Comparison of ENCODE assay signal across 18 mouse cellular contexts in genomic region chr11:59596091-59596490, GRCm38 (mm10). TPM values are rescaled to one million over a fixed set of nuclear protein-coding genes. Genes with fewer than 3 reads are reported as not detected.
DNase-seq lines count a peak whose midpoint lies in the region; ATAC-seq and TF ChIP-seq lines count a peak whose summit lies in the region.
"Had no signal": no experiment of that assay in that cellular context is flagged by ENCODE, and none has a peak within 500 bp of the region (broad histone marks: within the 10 kb centered on the region; RNA-seq: fewer than 3 reads in every experiment).

No protein-coding gene starts in this region.

- H3K4me1 ChIP-seq in heart, postnatal 0 days (ENCODE audit: control insufficient read depth, insufficient read depth) = no peaks in the 10 kb centered on the region
- H3K4me1 ChIP-seq in midbrain, postnatal 0 days (ENCODE audit: insufficient read depth, low read length) = no peaks in the 10 kb centered on the region
- H3K4me1 ChIP-seq in midbrain, embryonic 10.5 days = no peaks in the 10 kb centered on the region
- H3K4me1 ChIP-seq: forebrain, embryonic 13.5 days; limb, embryonic 10.5 days; lung, embryonic 15.5 days; midbrain, embryonic 12.5 days; neural tube, embryonic 12.5 days had no signal

- H3K4me3 ChIP-seq in heart, postnatal 0 days (ENCODE audit: low read depth, low read length) = no peak overlapping the region
- H3K4me3 ChIP-seq in midbrain, postnatal 0 days (ENCODE audit: low read depth, low read length) = no peak overlapping the region
- H3K4me3 ChIP-seq in midbrain, embryonic 10.5 days = no peak overlapping the region
- H3K4me3 ChIP-seq: forebrain, embryonic 13.5 days; limb, embryonic 10.5 days; lung, embryonic 15.5 days; midbrain, embryonic 12.5 days; neural tube, embryonic 12.5 days had no signal

- H3K36me3 ChIP-seq in heart, postnatal 0 days (replicated peaks; ENCODE audit: control insufficient read depth, insufficient read depth, low read length) = no peaks in the 10 kb centered on the region
- H3K36me3 ChIP-seq in midbrain, postnatal 0 days (ENCODE audit: insufficient read depth, low read length) = no peaks in the 10 kb centered on the region
- no peaks in the 10 kb centered on the region for H3K36me3 ChIP-seq in midbrain, embryonic 10.5 days
- H3K36me3 ChIP-seq: limb, embryonic 10.5 days; lung, embryonic 15.5 days; midbrain, embryonic 12.5 days; neural tube, embryonic 12.5 days had no signal

- H3K27me3 ChIP-seq in heart, postnatal 0 days (ENCODE audit: control insufficient read depth, insufficient read depth, low read length) = no peaks in the 10 kb centered on the region
- H3K27me3 ChIP-seq in midbrain, postnatal 0 days (ENCODE audit: insufficient read depth, low read length) = no peaks in the 10 kb centered on the region
- no peaks in the 10 kb centered on the region for H3K27me3 ChIP-seq in midbrain, embryonic 10.5 days (ENCODE audit: low read depth, poor library complexity, severe bottlenecking)
- H3K27me3 ChIP-seq: forebrain, embryonic 13.5 days; lung, embryonic 15.5 days; midbrain, embryonic 12.5 days; neural tube, embryonic 12.5 days had no signal

- H3K9me3 ChIP-seq in heart, postnatal 0 days (replicated peaks; ENCODE audit: control insufficient read depth, low read length) = no peaks in the 10 kb centered on the region
- H3K9me3 ChIP-seq in midbrain, postnatal 0 days (ENCODE audit: low read length) = no peaks in the 10 kb centered on the region
- no peaks in the 10 kb centered on the region for H3K9me3 ChIP-seq in midbrain, embryonic 10.5 days (replicated peaks)
- H3K9me3 ChIP-seq: forebrain, embryonic 13.5 days; limb, embryonic 10.5 days; lung, embryonic 15.5 days; midbrain, embryonic 12.5 days; neural tube, embryonic 12.5 days had no signal

- TF ChIP-seq CTCF in heart, postnatal 0 days (IDR thresholded peaks at IDR 0.05; ENCODE audit: low read depth) = peak; percentile 37
- TF ChIP-seq CTCF in midbrain, postnatal 0 days (IDR thresholded peaks at IDR 0.05) = peak; percentile 35

- no peak overlapping the region for H3K4me2 ChIP-seq in heart, postnatal 0 days (ENCODE audit: low read depth, low read length)
- H3K4me2 ChIP-seq in midbrain, postnatal 0 days (ENCODE audit: low read depth, low read length, poor library complexity, severe bottlenecking) = no peak overlapping the region
- H3K4me2 ChIP-seq: forebrain, embryonic 13.5 days; lung, embryonic 15.5 days; midbrain, embryonic 12.5 days; neural tube, embryonic 12.5 days had no signal

- H3K27ac ChIP-seq in heart, postnatal 0 days (ENCODE audit: low read depth) = no peak overlapping the region
- H3K27ac ChIP-seq in midbrain, postnatal 0 days (ENCODE audit: low read depth, low read length) = no peak overlapping the region
- no peak overlapping the region for H3K27ac ChIP-seq in midbrain, embryonic 10.5 days (replicated peaks)
- H3K27ac ChIP-seq: forebrain, embryonic 13.5 days; limb, embryonic 10.5 days; lung, embryonic 15.5 days; midbrain, embryonic 12.5 days; neural tube, embryonic 12.5 days had no signal

- no peak for DNase-seq in heart, postnatal 0 days (ENCODE audit: low spot score)
- no peak for DNase-seq in heart, postnatal 14 days
- no peak for DNase-seq in midbrain, postnatal 0 days (ENCODE audit: low spot score)
- DNase-seq in midbrain, embryonic 10.5 days (ENCODE audit: low spot score) = no peak
- DNase-seq in urinary bladder, postnatal 14 days (ENCODE audit: low spot score) = no peak
- no peak for DNase-seq in layer of hippocampus, adult 8-10 months (ENCODE audit: low spot score in 2 of 2)
- DNase-seq: heart, postnatal 36 days; right cerebral cortex, adult 18-20 months; thymus, adult 2 months had no signal

- WGBS in heart, postnatal 0 days = 37% methylated on average over 4 of the region's 4 CpGs
- WGBS in midbrain, postnatal 0 days = 43% methylated on average over 4 of the region's 4 CpGs
- WGBS in midbrain, embryonic 10.5 days = 56% methylated on average over 4 of the region's 4 CpGs

- ATAC-seq in heart, postnatal 0 days (ENCODE audit: insufficient read depth, low read depth) = no peak
- ATAC-seq in midbrain, postnatal 0 days (ENCODE audit: low FRiP score) = no peak
- peak; percentile 72 for ATAC-seq in common myeloid progenitor, adult 5-6 weeks (replicated peaks; ENCODE audit: low read depth, poor library complexity, severe bottlenecking)
- ATAC-seq: forebrain, embryonic 13.5 days; intestine, embryonic 16.5 days had no signal

- intact Hi-C loops in heart, postnatal 14 days (cut with DNase I) = no loop called here

- no peak overlapping the region for H3K9ac ChIP-seq in heart, postnatal 0 days (replicated peaks; ENCODE audit: low read depth, low read length)
- H3K9ac ChIP-seq in midbrain, postnatal 0 days (replicated peaks; ENCODE audit: low read length, poor library complexity, severe bottlenecking) = no peak overlapping the region
- H3K9ac ChIP-seq: forebrain, embryonic 13.5 days; lung, embryonic 15.5 days; midbrain, embryonic 12.5 days; neural tube, embryonic 12.5 days had no signal

- TF ChIP-seq EP300 in heart, postnatal 0 days (IDR thresholded peaks at IDR 0.05; ENCODE audit: low read depth) = no peak

RNA-seq across cellular contexts. Expression of gene Olfr223, which starts 3.0 kb away (rescaled TPM):
- total RNA-seq in heart, postnatal 0 days (2014; rRNA removed; ENCODE audit: low replicate concordance) = not detected in 2 replicates
- polyA plus RNA-seq in heart, postnatal 0 days (2015; fragmentation: Nextera tagmentation; extraction: Ambion mirVana) = not detected in 2 replicates
- total RNA-seq in heart, postnatal 14 days (2021) = not detected
- not detected in 2 replicates for total RNA-seq in midbrain, postnatal 0 days (2014; rRNA removed)
- not detected in 2 replicates for polyA plus RNA-seq in midbrain, postnatal 0 days (2015; fragmentation: Nextera tagmentation; extraction: Ambion mirVana)
- polyA plus RNA-seq in midbrain, embryonic 10.5 days (2016; fragmentation: Nextera tagmentation; extraction: Ambion mirVana) = not detected in 2 replicates
- not detected in 2 replicates for total RNA-seq in common myeloid progenitor, adult 5-6 weeks (2017)
- total RNA-seq in layer of hippocampus, adult 8-10 months (2022) = not detected
- total RNA-seq: adrenal gland, adult 18-20 months; heart, postnatal 36 days had no signal
- polyA plus RNA-seq: forebrain, embryonic 13.5 days; gonadal fat pad, adult 2 months; intestine, embryonic 16.5 days; limb, embryonic 10.5 days; lung, embryonic 15.5 days; midbrain, embryonic 12.5 days; neural tube, embryonic 12.5 days; thymus, adult 2 months had no signal

RNA-seq across cellular contexts. Expression of gene Olfr222, which starts 20.1 kb away (rescaled TPM):
- total RNA-seq in heart, postnatal 0 days (2014; rRNA removed; ENCODE audit: low replicate concordance) = not detected in 2 replicates
- not detected in 2 replicates for polyA plus RNA-seq in heart, postnatal 0 days (2015; fragmentation: Nextera tagmentation; extraction: Ambion mirVana)
- not detected for total RNA-seq in heart, postnatal 14 days (2021)
- not detected in 2 replicates for total RNA-seq in midbrain, postnatal 0 days (2014; rRNA removed)
- polyA plus RNA-seq in midbrain, postnatal 0 days (2015; fragmentation: Nextera tagmentation; extraction: Ambion mirVana) = not detected in 2 replicates
- polyA plus RNA-seq in midbrain, embryonic 10.5 days (2016; fragmentation: Nextera tagmentation; extraction: Ambion mirVana) = not detected in 2 replicates
- not detected in 2 replicates for total RNA-seq in common myeloid progenitor, adult 5-6 weeks (2017)
- total RNA-seq in layer of hippocampus, adult 8-10 months (2022) = not detected
- total RNA-seq: adrenal gland, adult 18-20 months; heart, postnatal 36 days had no signal
- polyA plus RNA-seq: forebrain, embryonic 13.5 days; gonadal fat pad, adult 2 months; intestine, embryonic 16.5 days; limb, embryonic 10.5 days; lung, embryonic 15.5 days; midbrain, embryonic 12.5 days; neural tube, embryonic 12.5 days had no signal

RNA-seq across cellular contexts. Expression of gene Nlrp3, which starts 54.7 kb away (rescaled TPM):
- total RNA-seq in heart, postnatal 0 days (2014; rRNA removed; ENCODE audit: low replicate concordance) = 0.11 and 0.15 TPM in 2 replicates
- polyA plus RNA-seq in heart, postnatal 0 days (2015; fragmentation: Nextera tagmentation; extraction: Ambion mirVana) = 0.18 and 0.25 TPM in 2 replicates
- total RNA-seq in heart, postnatal 14 days (2021) = under 1 TPM; 0.51 to 0.55 TPM
- total RNA-seq in midbrain, postnatal 0 days (2014; rRNA removed) = 0.27 TPM in 1 of 2 replicates, not detected in the other
- polyA plus RNA-seq in midbrain, postnatal 0 days (2015; fragmentation: Nextera tagmentation; extraction: Ambion mirVana) = 0.07 and 0.11 TPM in 2 replicates
- 0.09 and 0.14 TPM in 2 replicates for polyA plus RNA-seq in midbrain, embryonic 10.5 days (2016; fragmentation: Nextera tagmentation; extraction: Ambion mirVana)
- total RNA-seq in common myeloid progenitor, adult 5-6 weeks (2017) = 2.8 and 7.3 TPM in 2 replicates
- total RNA-seq in layer of hippocampus, adult 8-10 months (2022) = 1 to 10 TPM in 3 of 4 experiments, under 1 TPM in 1; 0.98 to 5.6 (median 2.3) TPM
- polyA plus RNA-seq: limb, embryonic 10.5 days had no signal
